Mouse (Mus musculus) cerebellum, postnatal 25 days (tissue): ENCODE measurements around the gene Ryr3.

Experiments
- DNase-seq, 2 experiments: peaks; one replicate each; pipeline ENCODE4 v3.0.0; 2021; ENCODE audit warnings: mixed read lengths in 2 of 2

Gene Ryr3

GRCm38 (mm10) chr2:112909142-112909541 is 307.8 kb downstream of the Ryr3 start:
- DNase-seq = no peak

- no peak for DNase-seq
Observed at GRCm38 (mm10) chr2:112900747-112901146, 316.1 kb downstream of the Ryr3 start.

- no peak for DNase-seq
Observed at GRCm38 (mm10) chr2:112884456-112885114, 332.3 kb downstream of the Ryr3 start.

GRCm38 (mm10) chr2:112881805-112882204 is 335.1 kb downstream of the Ryr3 start:
- peak; percentile 29 to 32 for DNase-seq

GRCm38 (mm10) chr2:112881376-112881775 is 335.5 kb downstream of the Ryr3 start:
- peak; percentile 39 to 54 for DNase-seq

GRCm38 (mm10) chr2:112877404-112877803 is 339.5 kb downstream of the Ryr3 start:
- DNase-seq = peak; percentile 28 to 53

GRCm38 (mm10) chr2:112866043-112866551 is 350.8 kb downstream of the Ryr3 start:
- DNase-seq = no peak

- no peak for DNase-seq
Observed at GRCm38 (mm10) chr2:112861792-112862191, 355.1 kb downstream of the Ryr3 start.

- DNase-seq = no peak
Observed at GRCm38 (mm10) chr2:112845583-112846512, 371.0 kb downstream of the Ryr3 start.

- no peak for DNase-seq
Observed at GRCm38 (mm10) chr2:112842877-112843276, 374.0 kb downstream of the Ryr3 start.

GRCm38 (mm10) chr2:112831423-112832305 is 385.2 kb downstream of the Ryr3 start:
- no peak for DNase-seq

GRCm38 (mm10) chr2:112826571-112826970 is 390.3 kb downstream of the Ryr3 start:
- no peak for DNase-seq

- DNase-seq = peak in 1 of 2 experiments; percentile 13
Observed at GRCm38 (mm10) chr2:112822721-112823120, 394.2 kb downstream of the Ryr3 start.

GRCm38 (mm10) chr2:112819059-112819458 is 397.8 kb downstream of the Ryr3 start:
- DNase-seq = no peak

- DNase-seq = no peak
Observed at GRCm38 (mm10) chr2:112816976-112817375, 399.9 kb downstream of the Ryr3 start.

GRCm38 (mm10) chr2:112815960-112816359 is 400.9 kb downstream of the Ryr3 start:
- DNase-seq = no peak

- peak; percentile 11 to 43 for DNase-seq
Observed at GRCm38 (mm10) chr2:112812637-112813402, 404.1 kb downstream of the Ryr3 start.

GRCm38 (mm10) chr2:112806015-112806414 is 410.9 kb downstream of the Ryr3 start:
- DNase-seq = no peak

GRCm38 (mm10) chr2:112799995-112800353 is 416.9 kb downstream of the Ryr3 start:
- DNase-seq = peak; percentile 75 to 79

GRCm38 (mm10) chr2:112799351-112799994 is 417.4 kb downstream of the Ryr3 start:
- DNase-seq = peak in 1 of 2 experiments; percentile 26

- no peak for DNase-seq
Observed at GRCm38 (mm10) chr2:112781631-112782030, 435.3 kb downstream of the Ryr3 start.
